Mouse (Mus musculus) retina, postnatal 1 day (tissue): ENCODE results near the gene Ntn1.

Experiments
- DNase-seq: peaks from one replicate; pipeline ENCODE4 v3.0.0-alpha.2; 2012

The Ntn1 gene

GRCm38 (mm10) chr11:68168427-68168826, 232.2 kb downstream of the Ntn1 start:
- DNase-seq, result no peak

GRCm38 (mm10) chr11:68164408-68164807, 236.2 kb downstream of the Ntn1 start:
- DNase-seq, result no peak

- peak; percentile 12 for DNase-seq
Observed at GRCm38 (mm10) chr11:68159867-68160266, 240.8 kb downstream of the Ntn1 start.
